Mouse (Mus musculus) 416B (cell line): Measurements from ENCODE around the gene Nav2.

ENCODE experiments used
- DNase-seq: peaks from one replicate; pipeline ENCODE4 v3.0.0; 2011; ENCODE audit warnings: low read depth

Gene Nav2

DNA sequence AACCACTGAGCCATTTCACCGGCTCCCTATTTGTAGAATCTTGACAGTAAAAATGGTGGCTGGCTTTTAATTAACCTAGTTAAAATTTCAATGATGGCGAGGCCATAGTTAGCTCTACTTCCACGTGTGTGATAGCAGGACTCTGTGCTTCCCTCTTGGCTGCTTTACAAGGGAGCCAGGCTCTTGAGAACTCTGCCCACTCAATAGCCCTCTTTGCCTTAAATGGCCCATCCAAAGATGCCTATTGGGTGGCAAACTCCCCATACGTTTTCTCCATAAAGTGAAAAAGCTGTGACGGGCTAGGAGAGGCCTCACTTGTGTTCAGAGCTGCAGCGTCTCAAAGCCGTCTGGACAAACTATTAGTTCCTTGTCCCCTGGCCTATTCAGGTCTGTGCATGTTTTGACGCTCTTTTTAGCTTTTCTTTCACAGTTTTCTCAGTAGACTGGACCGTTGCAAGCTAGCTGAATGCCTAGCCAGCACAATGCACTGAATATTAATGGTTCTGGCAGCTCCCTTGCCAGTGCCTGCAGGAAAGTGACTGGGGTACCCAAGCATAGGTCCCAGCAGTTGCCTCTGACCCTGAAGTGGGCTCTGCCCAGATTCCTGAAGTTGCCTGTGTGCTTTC lies 453.1 kb downstream of the Nav2 start:
- no peak for DNase-seq

DNA sequence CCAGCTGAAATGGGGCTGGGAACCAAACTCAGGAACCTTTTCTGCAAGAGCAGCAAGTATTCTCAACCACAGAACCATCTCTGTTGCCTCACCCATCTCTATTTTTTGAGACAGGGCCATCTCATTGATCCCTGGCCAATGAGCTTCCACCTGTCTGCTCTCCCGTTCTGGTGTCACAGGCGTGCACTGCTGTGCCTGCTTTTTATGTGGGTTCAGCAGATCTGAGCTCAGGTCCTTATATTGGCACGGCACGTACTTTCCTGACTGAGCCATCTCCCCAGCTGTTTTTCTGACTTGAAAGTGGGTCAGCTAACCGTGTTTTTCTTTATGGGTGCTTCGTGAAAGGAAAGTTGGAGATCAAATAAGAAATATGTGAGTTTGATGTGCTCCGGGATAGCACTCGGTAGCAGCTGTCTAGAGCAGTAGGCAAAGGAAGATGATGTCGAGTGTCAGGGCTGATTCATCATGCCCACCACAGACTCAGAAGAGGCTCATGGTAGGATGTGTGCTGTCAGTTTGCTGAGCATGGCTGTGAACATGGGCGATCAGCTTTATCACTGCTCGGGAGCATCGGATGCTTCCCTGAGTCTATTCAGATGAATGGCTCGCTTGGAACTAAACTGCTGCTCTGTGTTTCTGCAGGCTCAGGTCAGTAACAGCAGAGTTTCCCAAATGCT lies 456.1 kb downstream of the Nav2 start:
- no peak for DNase-seq

DNA sequence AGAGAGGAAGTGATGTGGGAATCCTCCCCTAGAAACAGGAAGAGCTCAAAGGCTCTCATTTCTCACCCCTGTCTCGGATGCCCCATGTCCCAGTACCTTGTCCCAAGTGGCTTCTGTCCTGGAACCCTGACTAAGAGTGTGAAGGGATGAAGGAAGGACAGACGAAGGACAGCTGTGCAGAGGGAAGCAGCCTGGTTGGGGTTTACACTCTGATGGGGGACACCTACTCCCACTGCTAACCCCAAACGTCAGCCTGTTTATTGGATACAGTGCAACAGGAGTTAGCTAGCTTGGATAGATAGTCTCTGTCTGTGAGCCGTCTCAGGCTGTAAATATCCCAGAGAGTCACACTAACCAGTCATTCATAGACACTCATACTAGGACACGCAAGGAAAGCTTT lies 460.1 kb downstream of the Nav2 start:
- DNase-seq, result no peak

DNA sequence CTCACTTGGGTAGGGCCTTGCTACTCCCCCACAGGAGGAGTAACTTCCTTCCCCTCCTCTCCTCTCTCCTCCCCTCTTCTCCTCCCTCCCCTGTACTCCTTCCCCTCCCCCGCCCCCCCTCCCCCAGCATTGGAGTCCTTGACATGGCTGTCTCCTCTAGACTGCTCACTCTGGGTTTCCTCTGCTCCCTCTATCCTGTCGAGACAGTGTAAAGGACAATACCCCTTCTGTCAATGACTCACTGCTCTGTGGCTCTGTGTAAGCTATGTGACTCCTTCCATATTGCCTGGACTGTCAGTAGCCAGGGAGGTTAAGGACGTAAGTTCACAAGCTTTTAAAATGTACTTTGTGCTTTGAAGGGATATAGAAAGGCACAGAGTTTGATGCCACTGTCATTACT lies 460.5 kb downstream of the Nav2 start:
- no peak for DNase-seq

DNA sequence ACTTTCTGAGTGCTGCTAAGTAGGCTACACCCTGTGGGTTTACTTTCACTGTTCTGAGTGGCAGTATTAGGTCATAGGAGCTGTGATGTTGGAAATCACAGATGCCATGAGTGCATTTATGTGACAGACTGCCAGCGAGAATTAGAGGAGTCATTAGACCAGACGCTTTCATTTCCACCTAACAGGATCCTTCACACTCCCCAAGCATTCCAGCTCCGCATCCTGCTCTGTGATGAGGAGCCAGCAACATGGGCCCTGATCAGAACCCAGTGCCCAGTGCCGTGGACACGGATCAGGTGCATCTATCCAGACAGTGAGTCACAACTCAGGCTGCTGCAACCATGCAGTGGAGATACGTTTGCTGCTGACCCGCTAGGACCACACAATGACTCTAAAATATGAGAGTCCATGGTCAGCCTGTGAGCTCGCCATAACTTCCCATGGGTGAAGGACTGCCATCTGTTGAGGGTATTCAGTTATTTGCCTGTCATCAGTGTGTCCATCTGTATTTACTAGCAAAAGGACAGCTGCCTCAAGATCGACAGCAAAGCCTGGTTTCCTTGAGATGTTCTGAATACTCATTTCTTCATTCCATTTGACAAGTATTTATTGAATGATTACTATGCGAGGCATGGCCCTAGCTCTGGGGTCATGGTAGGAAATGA lies 461.4 kb downstream of the Nav2 start:
- DNase-seq, result no peak

DNA sequence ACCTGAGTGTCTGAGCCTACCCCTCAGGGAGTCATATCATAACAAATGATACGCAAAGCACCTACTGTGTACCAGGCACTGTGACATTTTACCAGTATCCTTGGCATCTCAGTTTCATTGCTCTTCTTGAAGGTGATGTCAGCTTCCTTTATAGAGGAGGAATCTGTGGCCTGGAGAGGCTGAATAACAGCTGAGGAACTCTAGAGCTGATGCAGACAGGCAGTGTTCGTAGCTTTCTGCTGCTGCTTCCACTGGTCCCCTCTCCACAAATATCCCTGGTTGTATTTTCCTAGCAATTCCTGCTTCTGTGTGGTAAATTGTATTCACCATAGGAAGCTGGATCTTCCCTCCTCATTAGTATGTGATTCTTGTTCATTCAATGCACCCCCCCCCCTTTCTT lies 462.8 kb downstream of the Nav2 start:
- no peak for DNase-seq

DNA sequence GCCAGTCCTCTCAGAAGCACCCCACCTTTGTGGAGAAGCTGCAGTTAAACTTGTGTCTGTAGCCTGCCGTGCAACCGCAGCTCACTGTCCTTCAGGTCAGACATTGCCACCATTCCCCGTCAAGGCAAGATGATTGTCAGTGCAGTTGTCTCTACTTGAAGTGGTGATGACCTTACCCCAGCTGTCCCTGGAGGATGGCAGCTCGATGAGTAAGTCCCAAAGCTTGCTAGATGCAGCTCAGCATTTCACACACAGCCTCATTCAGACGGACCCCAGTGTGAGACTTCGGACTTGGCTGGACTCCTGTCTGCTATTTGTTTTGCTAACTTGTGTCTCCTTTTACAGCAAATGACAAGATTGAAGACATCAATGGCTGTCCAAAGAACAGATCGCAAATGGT lies 463.5 kb downstream of the Nav2 start:
- no peak for DNase-seq

DNA sequence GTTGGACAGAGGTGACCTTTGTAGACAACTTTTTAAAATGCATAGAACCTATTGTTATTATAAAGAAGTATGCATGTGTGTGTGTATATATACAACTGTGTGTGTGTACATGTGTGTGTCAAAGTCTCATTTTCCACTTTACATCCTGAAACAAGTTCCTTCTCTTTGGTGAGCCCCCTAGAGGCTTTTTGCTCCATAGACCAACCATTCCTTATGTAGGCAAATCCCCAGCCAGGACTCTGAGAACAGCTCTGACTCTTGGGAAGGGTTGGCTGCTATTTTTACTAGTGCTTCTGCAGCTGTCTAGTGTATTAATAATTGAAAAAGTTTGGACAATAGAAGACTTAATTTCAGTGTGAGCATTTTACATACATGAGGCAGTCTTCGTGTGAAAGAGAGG lies 464.7 kb downstream of the Nav2 start:
- no peak for DNase-seq

DNA sequence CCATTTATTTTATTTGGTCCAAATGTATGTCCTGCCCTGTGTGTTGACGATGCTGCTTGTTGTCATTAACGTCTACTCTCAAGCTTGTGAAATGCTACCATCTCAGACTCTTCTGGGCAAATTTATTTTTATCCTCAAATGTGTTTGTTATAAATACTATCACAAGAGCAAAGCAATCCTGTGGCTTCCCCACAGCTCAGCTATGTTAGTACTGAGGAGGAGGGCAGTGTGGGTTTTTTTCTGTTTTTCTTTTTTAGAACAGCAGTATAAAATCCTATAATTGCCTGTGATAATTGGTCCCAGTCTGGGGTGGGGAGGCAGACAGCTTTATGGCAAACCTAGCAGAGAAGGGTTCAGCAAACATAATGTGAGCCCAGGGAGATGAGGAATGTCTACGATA lies 465.1 kb downstream of the Nav2 start:
- DNase-seq, result no peak

DNA sequence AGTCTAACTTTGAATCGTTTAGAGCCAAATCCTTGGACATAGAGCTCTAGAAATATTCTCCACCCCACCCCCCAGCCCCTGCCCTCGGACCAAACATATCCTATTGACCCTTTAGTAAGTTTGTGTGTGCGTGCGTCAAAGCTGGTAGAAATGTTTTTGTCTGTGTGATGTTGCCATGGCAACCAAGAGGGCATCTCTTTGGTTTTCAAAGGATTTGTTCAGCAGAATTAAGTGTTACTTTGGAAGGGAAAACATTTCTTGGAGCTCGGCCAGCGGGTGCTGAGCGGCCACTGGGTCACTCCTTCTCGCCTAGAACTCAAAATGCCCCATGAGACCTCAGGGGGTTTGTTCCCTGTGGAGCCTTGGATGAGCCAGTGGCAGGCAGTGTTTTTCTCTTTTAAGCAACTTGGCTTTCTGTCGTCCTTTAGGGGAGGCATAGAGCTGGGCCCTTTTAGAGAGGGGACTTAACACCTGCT lies 467.0 kb downstream of the Nav2 start:
- no peak for DNase-seq

DNA sequence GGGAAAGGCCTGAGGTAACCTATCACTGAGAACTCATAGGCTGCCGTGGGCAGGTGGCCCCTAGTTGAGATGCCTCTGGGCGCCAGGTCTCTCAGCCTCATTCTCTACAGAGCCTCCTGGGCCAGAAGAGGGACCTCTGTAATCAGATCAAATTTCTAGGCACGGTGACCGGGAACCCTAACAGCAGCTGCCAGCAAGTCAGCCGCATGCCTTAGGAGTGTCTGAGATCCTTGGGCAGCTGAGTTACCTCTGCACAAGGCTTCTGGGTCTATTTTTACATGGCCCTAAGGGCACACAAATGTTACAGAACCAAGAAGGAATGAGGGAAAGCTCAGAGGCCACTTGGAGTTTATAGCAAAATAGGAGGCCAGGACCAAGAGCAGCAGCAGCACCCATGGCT lies 470.1 kb downstream of the Nav2 start:
- DNase-seq, result no peak

DNA sequence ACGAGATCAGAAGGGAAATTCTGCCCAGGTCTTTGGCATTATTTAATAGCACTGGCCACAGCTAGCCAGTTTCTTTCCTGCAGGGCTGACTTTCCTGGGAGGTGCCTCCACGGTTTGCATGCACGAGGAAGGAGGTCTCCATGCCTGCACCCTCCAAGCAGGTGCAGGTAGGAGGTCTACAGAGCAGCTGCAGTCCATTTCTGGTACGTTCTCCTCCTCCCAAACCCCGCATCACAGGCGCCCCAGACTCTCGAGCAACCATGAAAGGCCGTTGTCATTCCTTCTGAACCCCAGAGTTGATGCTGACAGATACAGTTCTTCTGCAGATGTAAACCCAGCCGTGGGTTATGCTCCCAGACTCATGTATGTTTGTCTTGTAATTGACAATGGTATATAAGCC lies 472.4 kb downstream of the Nav2 start:
- no peak for DNase-seq

DNA sequence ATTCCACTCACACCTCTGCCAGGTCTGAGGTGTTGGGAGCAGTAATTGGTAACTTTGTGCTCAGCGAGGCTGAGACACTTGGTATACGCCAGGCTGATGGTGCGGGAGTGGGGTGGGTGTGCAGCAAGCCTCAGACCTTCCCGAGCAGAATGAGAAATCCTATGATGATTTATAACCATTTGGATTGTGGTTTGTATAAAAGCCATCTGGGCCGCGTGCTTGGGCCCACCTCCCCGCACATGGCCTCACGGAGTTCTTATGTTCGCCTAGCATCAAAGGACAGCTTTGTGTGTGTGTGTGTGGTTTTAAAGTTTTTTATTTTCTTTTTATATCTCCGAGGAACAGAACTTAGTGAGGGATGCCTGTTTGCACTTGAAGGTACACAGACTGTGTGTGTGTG lies 474.4 kb downstream of the Nav2 start:
- DNase-seq, result no peak

DNA sequence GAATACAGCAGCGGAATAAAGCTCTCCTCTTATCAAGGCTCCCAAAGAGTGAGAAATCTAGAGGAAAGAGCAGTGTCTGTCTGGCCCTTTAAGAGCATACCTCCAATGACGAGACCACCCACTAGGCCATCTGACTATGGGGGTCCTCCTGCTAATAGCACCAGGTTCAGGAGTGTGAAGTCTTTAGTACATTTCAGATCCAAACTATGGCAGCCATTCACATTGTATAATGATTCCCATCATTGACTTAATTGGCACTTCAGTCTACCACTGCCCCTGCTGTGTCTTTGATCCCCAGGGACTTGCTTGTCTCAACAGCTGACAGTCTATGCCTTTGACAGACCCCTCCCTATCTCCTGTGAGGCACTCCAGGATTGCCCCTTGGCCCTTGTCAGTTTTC lies 479.6 kb downstream of the Nav2 start:
- DNase-seq, result no peak

DNA sequence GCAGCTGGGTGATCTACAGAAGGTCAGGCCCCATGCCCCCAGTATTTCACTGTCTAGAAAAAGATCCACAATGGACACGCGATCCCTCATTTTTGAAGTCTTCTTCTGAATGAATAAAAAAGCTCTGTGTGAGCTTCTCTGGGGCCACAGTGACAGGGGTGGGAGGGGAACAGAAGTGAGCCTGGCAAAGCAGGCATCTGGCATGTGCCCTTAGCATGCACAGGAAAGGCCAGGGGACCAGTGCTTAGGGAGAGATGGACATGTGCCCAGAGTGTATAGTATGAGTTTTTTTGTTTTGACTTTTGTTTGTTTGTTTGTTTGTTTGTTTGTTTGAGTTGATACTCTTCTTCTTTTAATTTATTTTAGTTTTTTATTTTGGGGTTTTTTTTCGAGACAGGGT lies 481.8 kb downstream of the Nav2 start:
- DNase-seq, result no peak

DNA sequence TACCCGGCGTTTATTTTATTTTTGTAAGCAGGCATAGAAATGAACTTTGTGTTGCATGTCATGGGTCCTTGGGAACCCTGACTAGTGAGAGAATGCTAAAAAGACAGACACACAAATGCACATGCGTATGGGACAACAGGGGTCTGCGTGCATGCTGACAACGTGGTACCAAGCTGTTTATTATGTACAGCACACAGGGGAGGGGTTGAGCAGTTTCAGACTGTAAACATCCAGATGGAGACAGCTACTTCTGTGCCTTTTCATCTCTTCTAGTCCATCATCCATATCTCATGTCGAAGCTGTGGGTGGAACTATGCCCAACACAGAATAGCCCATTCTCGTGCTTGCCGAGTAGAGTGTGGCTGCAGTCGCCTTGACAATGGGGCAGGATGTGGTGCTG lies 482.3 kb downstream of the Nav2 start:
- no peak for DNase-seq

DNA sequence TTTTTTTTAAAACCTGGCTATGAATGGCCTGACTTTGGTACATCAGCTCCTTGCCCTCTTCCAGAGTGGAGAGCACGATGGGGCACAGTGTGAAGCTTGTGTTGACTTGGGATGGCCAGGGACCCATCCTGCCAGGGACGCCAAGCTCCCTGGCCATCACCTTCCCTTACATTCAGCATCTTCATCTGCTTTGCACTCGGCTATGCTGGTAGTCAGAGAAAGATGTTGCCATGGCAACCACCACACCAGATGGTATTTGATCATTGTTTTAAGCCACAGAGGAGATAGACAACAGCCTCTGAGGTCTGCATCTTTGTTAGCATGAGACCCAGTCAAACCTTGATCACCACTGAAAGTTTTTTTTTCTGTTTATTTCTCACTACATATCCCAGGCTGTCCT lies 483.7 kb downstream of the Nav2 start:
- no peak for DNase-seq

DNA sequence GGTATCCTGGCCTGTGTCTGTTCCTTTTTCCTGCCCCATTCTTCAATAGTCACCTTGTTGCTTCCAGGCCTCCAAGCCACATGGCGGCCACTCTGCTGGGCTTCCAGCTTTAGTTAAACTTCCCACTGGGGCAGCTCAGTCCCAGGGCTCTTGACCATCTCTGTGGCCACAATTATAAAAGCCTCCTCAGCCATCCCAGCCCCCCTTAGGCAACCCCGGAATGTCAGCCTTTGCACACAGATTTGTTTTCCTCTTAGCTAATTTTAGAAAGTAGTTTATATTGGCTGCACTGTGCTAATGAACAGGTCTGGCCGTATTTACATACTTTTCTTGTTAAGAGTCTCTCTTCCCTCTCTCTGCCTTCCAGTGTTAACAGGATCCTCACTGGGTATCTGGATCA lies 484.3 kb downstream of the Nav2 start:
- DNase-seq, result no peak

DNA sequence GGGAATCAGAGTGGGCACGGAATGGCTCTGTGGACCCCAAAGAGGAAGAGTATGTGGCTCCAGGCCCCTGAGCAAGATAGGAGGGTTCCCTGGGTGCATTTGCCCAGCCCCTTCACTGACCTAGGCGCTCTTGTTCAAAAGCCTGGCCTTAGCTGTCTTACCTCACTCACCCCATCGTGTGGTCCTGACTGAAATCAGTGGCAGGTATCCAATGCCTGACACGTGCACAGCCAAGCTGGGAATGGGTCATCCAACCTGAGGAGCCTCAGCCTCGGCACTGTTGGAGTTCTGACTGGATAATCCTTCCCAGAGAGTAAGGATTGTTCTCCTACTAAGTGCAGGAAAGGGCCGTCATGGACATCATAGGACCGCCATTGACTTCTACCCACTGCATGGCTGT lies 485.3 kb downstream of the Nav2 start:
- DNase-seq, result no peak

DNA sequence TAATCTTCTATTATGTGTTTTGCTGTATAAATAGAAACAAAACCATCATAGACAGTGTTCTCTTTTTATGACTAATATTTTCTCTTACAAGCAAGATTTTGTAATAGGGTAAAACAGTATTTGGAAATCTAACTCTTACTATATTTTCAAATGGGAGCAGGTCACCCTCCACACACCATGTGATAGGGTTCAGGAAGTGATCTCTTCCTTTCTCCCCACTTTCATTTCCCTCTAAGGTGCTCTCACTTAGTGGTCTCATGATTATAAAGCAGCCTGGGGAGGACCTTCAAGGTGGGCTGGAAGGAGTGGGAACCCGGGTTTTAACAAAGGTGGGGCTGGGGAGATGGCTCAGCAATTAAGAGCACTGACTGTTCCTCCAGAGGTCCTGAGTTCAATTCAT lies 487.7 kb downstream of the Nav2 start:
- DNase-seq, result peak; percentile 24

DNA sequence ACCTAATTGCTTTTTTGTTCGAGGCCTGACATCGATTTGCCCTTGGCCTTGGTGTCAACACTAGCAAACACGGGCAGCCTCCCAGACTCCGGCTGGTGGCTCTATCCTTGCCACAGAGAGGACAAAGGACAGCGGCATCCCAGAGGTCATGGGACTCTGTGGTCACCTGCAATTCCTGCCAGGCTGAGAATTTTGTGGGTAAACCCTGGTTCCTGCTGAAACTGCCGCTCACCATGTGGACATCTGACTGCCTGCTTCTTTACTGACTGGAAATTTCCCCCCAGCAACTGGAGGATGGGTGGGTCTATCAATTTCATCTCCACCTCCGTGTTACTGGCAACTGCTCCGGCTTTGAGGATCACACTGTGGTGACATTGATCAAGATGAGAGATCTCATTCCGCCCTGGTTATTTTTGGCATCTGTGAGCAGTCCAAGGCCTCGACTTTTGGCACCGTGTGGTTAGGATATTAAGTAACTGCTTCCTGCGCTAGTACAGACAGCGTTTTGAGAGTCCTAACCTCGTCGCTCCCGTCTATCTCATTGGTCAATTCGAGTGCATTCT lies 489.0 kb downstream of the Nav2 start:
- peak; percentile 60 for DNase-seq

DNA sequence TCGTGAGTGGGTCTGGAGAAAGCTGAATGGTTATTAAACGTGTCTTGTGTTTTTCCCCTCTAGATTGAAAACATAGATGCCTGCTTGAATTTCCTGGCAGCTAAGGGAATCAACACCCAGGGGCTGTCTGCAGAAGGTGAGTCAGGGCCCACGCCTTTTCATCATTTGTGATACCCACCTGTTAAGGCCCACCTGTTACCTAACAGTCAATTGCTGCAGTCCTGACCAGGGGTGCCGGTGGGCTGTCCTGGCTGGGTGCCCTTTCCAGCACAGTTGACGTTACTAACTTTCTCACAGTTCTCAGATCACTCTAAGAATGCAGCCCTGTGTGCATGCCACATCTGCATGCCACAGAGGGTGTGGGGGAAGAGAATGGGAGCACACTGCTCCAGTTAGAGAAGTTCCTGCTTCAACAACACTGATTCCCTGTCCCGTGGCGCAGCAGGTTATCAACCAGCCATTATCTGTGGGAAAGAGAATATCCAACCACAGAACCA lies 489.6 kb downstream of the Nav2 start:
- DNase-seq, result no peak

DNA sequence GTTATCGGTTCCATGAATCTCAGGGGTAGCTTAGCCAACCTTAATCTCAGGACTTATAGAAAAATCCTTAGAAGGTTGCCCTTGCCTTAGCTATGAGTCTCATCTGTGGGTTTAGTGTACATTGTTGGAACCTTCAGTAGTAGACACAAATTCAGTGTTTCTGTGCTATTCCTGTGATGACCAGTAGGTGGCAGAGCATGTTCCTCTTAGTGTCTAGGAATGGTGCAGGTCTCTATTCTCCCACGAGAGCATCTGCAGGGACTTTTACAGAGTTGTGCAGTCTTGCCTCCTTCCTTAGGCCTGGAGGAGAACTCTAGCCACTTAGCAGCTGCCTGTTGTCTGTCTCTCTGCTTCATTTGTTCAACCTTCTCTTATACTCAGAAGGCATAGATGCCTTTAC lies 490.8 kb downstream of the Nav2 start:
- peak; percentile 50 for DNase-seq
